Mouse (Mus musculus): Measurements from ENCODE around the gene Ahrr.

Ahrr gene

DNA sequence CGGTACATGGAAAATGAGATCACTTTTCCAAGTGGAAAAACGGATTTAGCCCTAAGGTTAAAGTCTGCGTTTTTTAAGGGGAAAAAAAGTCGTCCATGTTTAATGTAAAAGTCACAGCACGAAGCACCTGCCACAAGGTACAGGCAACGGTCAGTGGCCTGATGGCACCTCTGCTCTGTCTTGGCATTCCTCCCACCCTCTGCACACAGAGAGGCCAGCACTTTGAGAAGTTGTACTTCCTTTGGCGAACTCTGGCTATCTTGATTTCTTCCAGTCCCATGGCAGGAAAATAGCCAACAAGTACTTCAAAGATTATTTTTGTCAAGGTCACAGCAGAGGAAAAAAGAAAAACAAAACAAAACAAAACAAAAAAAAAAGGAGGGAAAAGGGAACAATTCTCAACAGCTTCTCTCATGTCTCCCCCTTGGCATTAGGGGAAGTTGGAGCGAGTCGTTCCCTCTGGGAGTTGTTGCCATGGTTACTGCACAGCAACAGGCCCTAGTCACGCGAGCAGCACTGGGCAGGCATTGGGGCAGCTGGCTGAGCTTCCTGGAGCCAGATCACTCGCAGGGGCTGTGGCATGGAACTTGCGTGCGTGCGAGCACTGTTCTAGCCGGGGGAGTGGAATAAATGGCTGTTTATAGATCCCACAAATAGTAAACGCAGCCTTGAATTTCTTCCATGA, 46.8 kb downstream of the Ahrr start:
- DNase-seq (ENCODE audit: low spot score in 2 of 2) = peak; percentile 58 to 71

- no peak for DNase-seq (ENCODE audit: low spot score in 2 of 2)
Observed at GRCm38 (mm10) chr13:74237574-74237973, 54.6 kb downstream of the Ahrr start.

DNA sequence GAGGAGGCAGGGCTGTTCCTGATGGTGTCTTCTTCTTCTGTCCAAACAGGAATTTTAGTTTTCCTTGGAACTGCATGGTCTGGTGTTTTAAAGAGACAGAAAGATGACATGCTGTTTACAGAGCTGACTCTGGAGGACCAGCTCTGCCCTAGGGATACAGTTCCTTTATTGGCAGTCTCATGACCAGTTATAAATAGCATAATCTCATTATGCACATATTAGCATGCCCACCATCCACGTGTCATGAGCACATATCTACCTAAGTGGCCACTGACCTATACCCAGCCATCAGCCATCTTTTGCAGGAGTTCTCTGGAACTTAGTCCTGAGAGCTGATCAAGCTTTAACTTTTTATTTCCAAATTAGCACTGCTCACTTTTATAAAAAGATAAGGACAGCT, 71.5 kb downstream of the Ahrr start:
- DNase-seq (ENCODE audit: low spot score in 2 of 2) = no peak

DNA sequence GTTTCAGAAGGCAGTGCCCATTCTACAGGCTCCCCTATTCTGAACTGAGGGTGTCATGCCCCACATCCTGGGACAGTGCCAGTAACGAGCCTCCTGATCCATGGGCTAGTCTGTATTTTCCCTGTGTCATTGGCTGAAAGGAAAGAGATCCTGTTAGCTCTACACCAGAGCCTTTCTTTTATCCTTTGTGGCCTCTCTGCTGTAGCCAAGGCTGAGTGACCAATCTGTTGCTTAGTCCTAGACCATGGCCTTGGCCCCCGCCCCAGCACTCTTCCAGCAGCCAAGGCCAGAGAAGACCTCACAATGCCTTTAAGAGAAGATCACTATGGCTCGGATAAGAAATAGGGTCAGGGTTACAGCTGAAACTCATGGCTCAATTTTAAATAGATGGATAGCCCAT, 73.7 kb downstream of the Ahrr start:
- DNase-seq (ENCODE audit: low spot score in 2 of 2) = no peak

DNA sequence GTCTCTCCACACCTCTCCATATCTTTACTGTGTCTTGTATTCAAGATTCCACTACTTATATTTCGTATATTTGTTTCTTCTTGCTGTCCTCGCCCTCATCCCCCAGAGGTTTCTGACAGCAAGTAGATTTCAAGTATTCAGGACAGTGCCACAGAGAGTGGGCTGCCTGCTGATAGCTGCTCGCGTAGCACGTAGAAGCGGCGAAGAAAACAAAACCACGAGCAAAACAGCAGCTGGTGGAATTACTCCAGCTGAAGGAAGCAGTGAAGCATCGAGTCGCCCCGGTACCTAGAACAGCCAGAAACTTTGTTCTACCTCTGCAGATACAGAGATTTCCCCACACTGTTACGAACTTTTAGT, 83.2 kb downstream of the Ahrr start:
- DNase-seq (ENCODE audit: low spot score in 2 of 2) = no peak

- peak; percentile 83 to 89 for DNase-seq (ENCODE audit: low spot score in 2 of 2)
Observed at GRCm38 (mm10) chr13:74208317-74208985, 83.7 kb downstream of the Ahrr start, which contains the start of gene Exoc3. Gene Exoc3, minus strand, starts transcription at chr13:74208732.

GRCm38 (mm10) chr13:74196451-74196850, 95.7 kb downstream of the Ahrr start:
- DNase-seq (ENCODE audit: low spot score in 2 of 2) = no peak

- DNase-seq (ENCODE audit: low spot score in 2 of 2) = no peak
Observed at GRCm38 (mm10) chr13:74192613-74193012, 99.5 kb downstream of the Ahrr start.

DNA sequence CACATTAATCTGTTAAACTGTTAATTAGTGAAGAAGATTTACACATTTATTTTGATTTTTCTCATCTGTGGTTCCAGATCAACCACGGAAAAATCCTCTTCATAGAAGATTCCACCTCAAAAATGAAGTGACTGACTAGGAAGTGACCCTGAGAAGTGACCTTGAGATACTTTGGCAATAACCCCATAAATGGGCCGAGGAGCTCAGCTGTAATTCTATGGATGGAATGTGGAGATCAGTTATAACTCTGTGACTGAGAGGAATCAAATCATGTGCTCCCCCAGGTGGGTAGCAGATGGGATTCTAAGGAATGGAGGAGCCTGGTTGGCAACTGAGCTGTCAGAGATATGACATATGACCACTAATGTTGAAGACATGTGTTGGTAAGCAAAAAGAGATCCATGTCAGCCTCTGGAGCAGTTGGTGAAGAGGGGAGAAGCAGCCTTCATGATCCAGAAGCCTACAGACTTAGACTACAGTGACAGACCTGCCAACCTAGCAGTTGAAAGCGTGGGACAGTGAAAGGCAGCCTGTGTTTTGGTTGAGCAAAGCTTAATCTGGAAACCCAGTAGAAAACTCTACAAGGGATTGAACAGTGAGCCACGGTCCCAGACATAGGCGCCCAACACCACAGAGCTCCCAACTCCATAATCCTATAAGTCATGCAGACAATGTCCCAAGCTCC, 109.0 kb downstream of the Ahrr start:
- DNase-seq (ENCODE audit: low spot score in 2 of 2) = no peak

DNA sequence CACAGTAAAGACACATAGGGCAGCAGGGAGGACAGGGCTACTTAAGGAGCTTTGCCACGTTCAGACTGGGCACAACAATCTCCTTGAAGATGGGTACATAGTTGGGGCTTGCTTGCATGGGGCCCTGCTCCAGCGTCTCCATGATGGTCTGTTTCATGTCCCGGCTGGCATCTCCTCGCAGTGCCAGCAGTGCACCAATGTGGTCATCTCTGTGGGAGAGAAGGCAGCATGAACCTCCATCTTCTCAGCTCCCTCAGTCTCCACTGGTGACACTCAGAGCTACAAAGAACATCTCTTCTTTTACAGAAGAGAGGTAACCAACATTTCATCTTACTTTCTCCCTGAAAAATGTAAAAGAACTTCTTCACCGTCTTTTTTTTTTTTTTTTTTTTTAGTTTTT, 120.1 kb downstream of the Ahrr start:
- DNase-seq (ENCODE audit: low spot score in 2 of 2) = no peak

GRCm38 (mm10) chr13:74169446-74170164, 122.5 kb downstream of the Ahrr start:
- DNase-seq (ENCODE audit: low spot score in 2 of 2) = no peak

DNA sequence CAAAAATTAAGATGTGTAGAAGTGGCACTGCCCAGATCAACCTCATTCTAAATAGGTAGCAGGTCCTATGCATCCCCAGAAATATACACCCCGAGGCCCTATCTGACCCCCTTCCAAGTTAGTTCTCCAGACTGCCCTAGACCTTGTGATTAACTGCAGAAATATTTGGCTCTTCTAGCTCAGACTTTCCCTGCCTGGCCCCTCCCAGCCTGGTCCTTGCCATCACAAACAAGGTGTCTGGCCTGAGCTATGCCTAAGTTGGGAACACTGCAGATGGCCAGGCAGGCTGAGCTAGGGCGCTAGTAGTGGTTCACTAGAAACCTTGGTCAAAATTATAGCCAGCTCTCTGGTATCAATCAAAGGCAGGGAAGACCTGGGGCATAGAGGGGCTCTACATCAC, 124.6 kb downstream of the Ahrr start:
- DNase-seq (ENCODE audit: low spot score in 2 of 2) = no peak

- DNase-seq (ENCODE audit: low spot score in 2 of 2) = no peak
Observed at GRCm38 (mm10) chr13:74167057-74167413, 125.1 kb downstream of the Ahrr start.

- peak; percentile 43 to 66 for DNase-seq (ENCODE audit: low spot score in 2 of 2)
Observed at GRCm38 (mm10) chr13:74166348-74167056, 125.6 kb downstream of the Ahrr start.
